ENCODE assay signal across 20 mouse cellular contexts in the genomic region with DNA sequence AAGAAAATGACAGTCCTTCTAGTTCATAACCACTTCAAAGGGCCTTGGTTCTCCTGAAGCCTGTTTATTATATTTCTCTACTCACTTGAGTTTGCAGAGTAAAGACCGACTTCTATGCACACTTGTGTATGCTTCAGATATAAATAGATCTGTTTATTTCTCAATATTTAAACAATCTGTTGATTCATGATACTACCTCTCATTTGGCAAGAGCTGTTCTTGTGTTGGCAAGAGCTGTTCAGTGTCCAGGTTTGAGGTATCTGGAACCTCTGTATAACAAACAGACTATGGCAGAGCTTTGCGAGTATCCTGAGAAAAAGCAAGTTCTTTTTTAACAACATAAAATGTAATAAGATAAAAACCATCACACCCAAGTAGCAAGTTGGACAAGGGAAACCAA. TPM values are rescaled to one million over a fixed set of nuclear protein-coding genes. Genes with fewer than 3 reads are reported as not detected.
DNase-seq lines count a peak whose midpoint lies in the region; ATAC-seq and TF ChIP-seq lines count a peak whose summit lies in the region.
"Had no signal": no experiment of that assay in that cellular context is flagged by ENCODE, and none has a peak within 500 bp of the region (broad histone marks: within the 10 kb centered on the region; RNA-seq: fewer than 3 reads in every experiment).

No protein-coding gene starts in this region.

- H3K9ac ChIP-seq in liver, adult 2 months (ENCODE audit: low read depth, low read length): no peak overlapping the region
- H3K9ac ChIP-seq in liver, embryonic 12.5 days: no peak overlapping the region
- no peak overlapping the region for H3K9ac ChIP-seq in liver, postnatal 0 days (replicated peaks)
- no peak overlapping the region for H3K9ac ChIP-seq in liver, embryonic 11.5 days (ENCODE audit: low read depth, low read length)

- H3K4me3 ChIP-seq in liver, adult 2 months (ENCODE audit: insufficient read depth, low read depth, low read length): no peak overlapping the region
- no peak overlapping the region for H3K4me3 ChIP-seq in liver, embryonic 12.5 days
- no peak overlapping the region for H3K4me3 ChIP-seq in liver, postnatal 0 days (ENCODE audit: low read depth, low read length)
- H3K4me3 ChIP-seq in liver, embryonic 11.5 days (ENCODE audit: low read depth, low read length): no peak overlapping the region

- H3K4me2 ChIP-seq in liver, embryonic 12.5 days: no peak overlapping the region
- no peak overlapping the region for H3K4me2 ChIP-seq in liver, postnatal 0 days (ENCODE audit: low read depth, low read length)
- H3K4me2 ChIP-seq in liver, embryonic 11.5 days: no peak overlapping the region

- no peak overlapping the region for H3K27ac ChIP-seq in liver, adult 2 months (replicated peaks; ENCODE audit: insufficient read depth, low read depth, low read length)
- H3K27ac ChIP-seq in liver, embryonic 12.5 days: no peak overlapping the region
- no peak overlapping the region for H3K27ac ChIP-seq in liver, postnatal 0 days (ENCODE audit: low read depth)
- no peak overlapping the region for H3K27ac ChIP-seq in liver, embryonic 11.5 days (ENCODE audit: low read depth, low read length)

- no peaks in the 10 kb centered on the region for H3K9me3 ChIP-seq in liver, embryonic 12.5 days (replicated peaks)
- no peaks in the 10 kb centered on the region for H3K9me3 ChIP-seq in liver, postnatal 0 days (ENCODE audit: low read length)
- H3K9me3 ChIP-seq in liver, embryonic 11.5 days (ENCODE audit: control insufficient read depth, low read length): no peaks in the 10 kb centered on the region
- H3K9me3 ChIP-seq: G1E had no signal

- TF ChIP-seq POLR2A in liver, adult 2 months (IDR thresholded peaks at IDR 0.05; ENCODE audit: extremely low read depth, insufficient read depth, low read length): no peak

- H3K79me2 ChIP-seq in liver, adult 2 months (ENCODE audit: control insufficient read depth, insufficient read depth, low read length): no peaks in the 10 kb centered on the region

- 23% methylated on average over 2 of the region's 2 CpGs for WGBS in liver, adult 2 months
- WGBS in liver, embryonic 12.5 days (ENCODE audit: insufficient replicate concordance): 71% methylated on average over 2 of the region's 2 CpGs
- 65% methylated on average over 2 of the region's 2 CpGs for WGBS in liver, postnatal 0 days (ENCODE audit: insufficient replicate concordance)
- 83% methylated on average over 2 of the region's 2 CpGs for WGBS in liver, embryonic 11.5 days

- no peak for TF ChIP-seq CTCF in liver, adult 2 months (IDR thresholded peaks at IDR 0.05; ENCODE audit: low read depth, low read length)
- TF ChIP-seq CTCF in liver, postnatal 0 days (IDR thresholded peaks at IDR 0.05; ENCODE audit: low read depth): no peak

- H3K4me1 ChIP-seq in liver, adult 2 months (ENCODE audit: control insufficient read depth, insufficient read depth, low read length): peaks cover 2% of the 10 kb centered on the region; the same call in 1 of the 2 replicates
- H3K4me1 ChIP-seq in liver, embryonic 12.5 days: no peaks in the 10 kb centered on the region
- H3K4me1 ChIP-seq in liver, postnatal 0 days (ENCODE audit: insufficient read depth): no peaks in the 10 kb centered on the region
- H3K4me1 ChIP-seq in liver, embryonic 11.5 days (replicated peaks; ENCODE audit: control insufficient read depth, insufficient read depth, low read length): no peaks in the 10 kb centered on the region

- no peak for ATAC-seq in liver, embryonic 12.5 days
- peak; percentile 62; the same call in 1 of the 2 replicates for ATAC-seq in liver, postnatal 0 days
- no peak for ATAC-seq in liver, embryonic 11.5 days (replicated peaks; ENCODE audit: low FRiP score)
- ATAC-seq: activated CD4-positive, CD25-positive, alpha-beta regulatory T cell, adult 4 months; CD4-positive, CD25-positive, alpha-beta regulatory T cell, adult 4 months; Patski had no signal

- DNase-seq in liver, adult 2 months (ENCODE audit: extremely low read depth, low read depth, low spot score): peak; percentile 80
- DNase-seq in liver, postnatal 0 days: no peak
- DNase-seq in liver, embryonic 11.5 days (ENCODE audit: low spot score): no peak
- DNase-seq: adrenal gland, adult 2 months; adrenal gland, adult 8-10 months; adrenal gland, postnatal 10 days; adrenal gland, postnatal 14 days; adrenal gland, postnatal 25 days; adrenal gland, postnatal 36 days; B cell, adult 2 months; cerebellum, adult 11 months; cerebellum, adult 11-12 months; cerebellum, adult 18-20 months had no signal

- H3K27me3 ChIP-seq in liver, adult 2 months (ENCODE audit: control insufficient read depth, insufficient read depth, low read length): no peaks in the 10 kb centered on the region
- H3K27me3 ChIP-seq in liver, embryonic 12.5 days (replicated peaks): no peaks in the 10 kb centered on the region
- no peaks in the 10 kb centered on the region for H3K27me3 ChIP-seq in liver, postnatal 0 days (ENCODE audit: insufficient read depth, low read length)
- no peaks in the 10 kb centered on the region for H3K27me3 ChIP-seq in liver, embryonic 11.5 days (replicated peaks; ENCODE audit: control insufficient read depth, insufficient read depth, low read length)
- H3K27me3 ChIP-seq: CH12.LX had no signal

- TF ChIP-seq EP300 in liver, postnatal 0 days (IDR thresholded peaks at IDR 0.05; ENCODE audit: low read depth): no peak

- H3K36me3 ChIP-seq in liver, adult 2 months (ENCODE audit: control insufficient read depth, insufficient read depth, low read length): no peaks in the 10 kb centered on the region
- H3K36me3 ChIP-seq in liver, embryonic 12.5 days: no peaks in the 10 kb centered on the region
- no peaks in the 10 kb centered on the region for H3K36me3 ChIP-seq in liver, postnatal 0 days (replicated peaks; ENCODE audit: insufficient read depth, low read length)
- no peaks in the 10 kb centered on the region for H3K36me3 ChIP-seq in liver, embryonic 11.5 days (ENCODE audit: control insufficient read depth, insufficient read depth, low read length)
- H3K36me3 ChIP-seq: G1E had no signal

RNA-seq across cellular contexts. Expression of a gene that starts 28.9 kb away (rescaled TPM):
- 139 and 175 TPM in 2 replicates for total RNA-seq in liver, adult 2 months (2014; rRNA removed)
- 101 and 125 TPM in 2 replicates for polyA plus RNA-seq in liver, adult 2 months (2012; rRNA removed)
- polyA plus RNA-seq in liver, embryonic 12.5 days (2016; fragmentation: Nextera tagmentation; extraction: Ambion mirVana): 24.2 and 25.2 TPM in 2 replicates
- 74.5 and 76.7 TPM in 2 replicates for polyA plus RNA-seq in liver, postnatal 0 days (2015; fragmentation: Nextera tagmentation; extraction: Ambion mirVana)
- 25.7 and 29.5 TPM in 2 replicates for polyA plus RNA-seq in liver, embryonic 11.5 days (2014; fragmentation: Nextera tagmentation; extraction: Ambion mirVana)
- total RNA-seq: CH12.LX, G1E, MEL had no signal
- polyA plus RNA-seq: activated CD4-positive, CD25-positive, alpha-beta regulatory T cell, adult 4 months; CD4-positive, CD25-positive, alpha-beta regulatory T cell, adult 4 months; G1E; Patski had no signal
